Mouse (Mus musculus) hindbrain, embryonic 11.5 days (tissue): ENCODE data around the gene Ntn5. TPM values are rescaled to one million over a fixed set of nuclear protein-coding genes. Genes with fewer than 3 reads are reported as not detected.

Experiments used
- ATAC-seq: fragments of 200-750 bp; cut with Nextera tagmentation; 2 replicates; pipeline ENCODE4 v1.8.0; 2017; ENCODE audit warnings: mild to moderate bottlenecking, moderate TSS enrichment, moderate library complexity; ENCODE audit not compliant: low FRiP score
- DNase-seq: peaks from one replicate; pipeline ENCODE4 v3.0.0-alpha.2; 2015; ENCODE audit warnings: low spot score
- H3K27ac ChIP-seq: fragments of 300-500 bp; sonication (generic); 2 replicates; pipeline ENCODE4 v1.5.1; 2014; ENCODE audit warnings: mild to moderate bottlenecking, low read depth, low read length
- H3K27me3 ChIP-seq: fragments of 300-500 bp; sonication (generic); 2 replicates; pipeline ENCODE4 v1.6.1; 2014; ENCODE audit warnings: mild to moderate bottlenecking, low read length, moderate library complexity, mixed read lengths; ENCODE audit not compliant: control insufficient read depth, insufficient read depth
- H3K36me3 ChIP-seq: fragments of 300-500 bp; sonication (generic); 2 replicates; pipeline ENCODE4 v1.6.1; 2014; ENCODE audit warnings: mild to moderate bottlenecking, low read length, moderate library complexity, mixed read lengths; ENCODE audit not compliant: control insufficient read depth, insufficient read depth
- H3K4me1 ChIP-seq: fragments of 300-500 bp; sonication (generic); replicated peaks from 2 replicates; pipeline ENCODE4 v1.6.1; 2014; ENCODE audit warnings: low read length, mixed read lengths; ENCODE audit not compliant: control insufficient read depth, insufficient read depth
- H3K4me2 ChIP-seq: fragments of 300-500 bp; sonication (generic); replicated peaks from 2 replicates; pipeline ENCODE4 v1.6.1; 2014; ENCODE audit warnings: mild to moderate bottlenecking, low read depth, low read length
- H3K4me3 ChIP-seq: fragments of 300-500 bp; sonication (generic); 2 replicates; pipeline ENCODE4 v1.5.1; 2014; ENCODE audit warnings: low read depth, low read length
- H3K9ac ChIP-seq: fragments of 300-500 bp; sonication (generic); 2 replicates; pipeline ENCODE4 v1.6.1; 2014; ENCODE audit warnings: low read depth, low read length
- H3K9me3 ChIP-seq: fragments of 300-500 bp; sonication (generic); 2 replicates; pipeline ENCODE4 v1.6.1; 2016; ENCODE audit warnings: low read length; ENCODE audit not compliant: control insufficient read depth
- WGBS: fragments of 180-500 bp; shearing (Covaris S2); extraction: QIAGEN DNeasy Blood & Tissue Kit; methylation state at CpG from one replicate; pipeline ENCODE4 v1.1.7; 2014; 5-methylcytosine and 5-hydroxymethylcytosine counted together
- polyA plus RNA-seq: library from polyadenylated mRNA; unstranded; fragments of >200 nt; fragmentation: Nextera tagmentation; extraction: Ambion mirVana; gene quantifications from 2 replicates; pipeline ENCODE4 v1.2.1, GENCODE M21; 2014

Gene Ntn5
- polyA plus RNA-seq, 1 experiment from 2014 or later = 0.22 TPM

GRCm38 (mm10) chr7:45701072-45701471 lies 17.2 kb downstream of the Ntn5 start:
- Histone ChIP-seq H3K27me3 (peaks cover 20% of the 10 kb centered on the region), H3K9me3 (no peaks in the 10 kb centered on the region), H3K4me1 (peaks cover 18% of the 10 kb centered on the region), H3K4me2 (peak overlapping the region; percentile 58), H3K4me3 (peak overlapping the region; percentile 33), H3K27ac (no peak overlapping the region; the same call in 1 of the 2 replicates), H3K9ac (peak overlapping the region; percentile 46; the same call in 1 of the 2 replicates), H3K36me3 (no peaks in the 10 kb centered on the region)
- DNase-seq (no peak), ATAC-seq (no peak)
- 29% methylated on average over 11 of the region's 11 CpGs for WGBS

- Histone ChIP-seq H3K9me3 (no peaks in the 10 kb centered on the region), H3K4me1 (peaks cover 23% of the 10 kb centered on the region), H3K27ac (no peak overlapping the region), H3K27me3 (peaks cover 20% of the 10 kb centered on the region), H3K36me3 (no peaks in the 10 kb centered on the region), H3K4me3 (no peak overlapping the region), H3K4me2 (no peak overlapping the region; the same call in 1 of the 2 replicates), H3K9ac (no peak overlapping the region)
- WGBS = 83% methylated on average over 11 of the region's 11 CpGs
- ATAC-seq (no peak), DNase-seq (no peak)
Observed at GRCm38 (mm10) chr7:45701607-45702006, 17.8 kb downstream of the Ntn5 start.

DNA sequence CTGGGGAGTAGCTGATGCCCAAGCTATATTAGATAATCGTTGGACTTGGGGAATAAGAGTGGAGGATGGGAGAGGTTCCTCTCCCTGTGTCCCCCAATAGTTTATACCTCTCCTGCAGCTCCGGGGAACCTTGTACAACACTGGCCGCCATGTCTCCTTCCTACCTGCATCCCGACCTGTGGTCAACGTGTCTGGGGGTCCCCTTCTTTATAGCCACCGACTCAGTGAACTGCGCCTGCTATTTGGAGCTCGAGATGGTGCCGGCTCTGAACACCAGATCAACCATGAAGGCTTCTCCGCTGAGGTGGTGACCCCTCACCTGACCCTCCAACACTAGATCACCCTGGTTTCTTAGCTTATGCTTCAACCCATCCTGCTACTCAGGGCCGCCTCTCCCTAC lies 18.5 kb downstream of the Ntn5 start:
- Histone ChIP-seq H3K27me3 (peaks cover 20% of the 10 kb centered on the region), H3K36me3 (no peaks in the 10 kb centered on the region), H3K4me1 (peaks cover 24% of the 10 kb centered on the region), H3K27ac (no peak overlapping the region), H3K4me2 (no peak overlapping the region), H3K9ac (no peak overlapping the region), H3K9me3 (no peaks in the 10 kb centered on the region), H3K4me3 (no peak overlapping the region)
- DNase-seq (no peak), ATAC-seq (no peak)
- 90% methylated on average over 11 of the region's 11 CpGs for WGBS

GRCm38 (mm10) chr7:45702809-45703520 lies 19.1 kb downstream of the Ntn5 start:
- Histone ChIP-seq H3K4me2 (no peak overlapping the region), H3K4me3 (no peak overlapping the region), H3K9ac (no peak overlapping the region), H3K9me3 (no peaks in the 10 kb centered on the region), H3K27me3 (peaks cover 20% of the 10 kb centered on the region), H3K27ac (no peak overlapping the region), H3K36me3 (no peaks in the 10 kb centered on the region), H3K4me1 (peaks cover 30% of the 10 kb centered on the region)
- DNase-seq (no peak), ATAC-seq (no peak)
- 89% methylated on average over 17 of the region's 17 CpGs for WGBS

- Histone ChIP-seq H3K9ac (peak overlapping the region; percentile 50; the same call in 1 of the 2 replicates), H3K36me3 (no peaks in the 10 kb centered on the region), H3K27ac (peak overlapping the region; percentile 81), H3K9me3 (no peaks in the 10 kb centered on the region), H3K4me3 (peak overlapping the region; percentile 39), H3K27me3 (peaks cover 18% of the 10 kb centered on the region), H3K4me2 (peak overlapping the region; percentile 95), H3K4me1 (peaks cover 35% of the 10 kb centered on the region)
- ATAC-seq (no peak), DNase-seq (no peak)
- 45% methylated on average over 12 of the region's 12 CpGs for WGBS
Observed at GRCm38 (mm10) chr7:45703521-45704033, 19.8 kb downstream of the Ntn5 start.

GRCm38 (mm10) chr7:45704046-45704559 lies 20.3 kb downstream of the Ntn5 start:
- Histone ChIP-seq H3K4me2 (peak overlapping the region; percentile 95), H3K4me3 (peak overlapping the region; percentile 39), H3K4me1 (peaks cover 39% of the 10 kb centered on the region), H3K36me3 (no peaks in the 10 kb centered on the region), H3K27me3 (peaks cover 13% of the 10 kb centered on the region), H3K9ac (peak overlapping the region; percentile 50; the same call in 1 of the 2 replicates), H3K27ac (peak overlapping the region; percentile 81), H3K9me3 (no peaks in the 10 kb centered on the region)
- DNase-seq = peak; percentile 80
- 1% methylated on average over 13 of the region's 13 CpGs for WGBS
- ATAC-seq = peak; percentile 62

GRCm38 (mm10) chr7:45704730-45705442 lies 21.1 kb downstream of the Ntn5 start, which contains the start of gene Dbp:
Dbp (plus strand) TSS chr7:45705088.
- under 1% methylated on average over 35 of the region's 36 CpGs for WGBS
- H3K9ac ChIP-seq = peak within 1 kb of the TSS; percentile 50; the same call in 1 of the 2 replicates
- ATAC-seq (peak; percentile 83), DNase-seq (peak; percentile 98)
- H3K27me3 ChIP-seq = peaks cover 7% of the 10 kb centered on the region
- peak within 1 kb of the TSS; percentile 95 for H3K4me2 ChIP-seq
- H3K4me3 ChIP-seq = peak within 1 kb of the TSS; percentile 54
- H3K4me1 ChIP-seq = peaks cover 46% of the 10 kb centered on the region
- no peaks in the 10 kb centered on the region for H3K36me3 ChIP-seq
- H3K27ac ChIP-seq = peak within 1 kb of the TSS; percentile 81
- H3K9me3 ChIP-seq = no peaks in the 10 kb centered on the region

DNA sequence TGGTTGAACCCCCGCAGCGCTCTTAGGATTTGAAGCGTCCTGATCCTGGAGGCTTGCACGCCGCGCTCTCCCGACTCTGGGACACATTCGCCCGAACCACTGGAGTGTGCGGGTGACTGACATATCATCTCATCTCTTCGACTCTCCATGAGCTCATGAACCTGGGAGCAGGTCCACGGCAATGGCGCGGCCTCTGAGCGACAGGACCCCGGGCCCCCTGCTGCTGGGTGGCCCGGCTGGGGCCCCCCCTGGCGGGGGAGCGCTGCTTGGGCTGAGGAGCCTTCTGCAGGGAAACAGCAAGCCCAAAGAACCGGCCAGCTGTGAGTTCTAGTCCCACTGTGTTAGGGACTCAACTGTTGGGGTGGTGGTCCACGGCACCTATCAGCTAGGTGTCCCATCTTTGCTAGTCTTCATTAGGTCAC lies 21.6 kb downstream of the Ntn5 start:
- 0 out of 2 replicates have a peak, but pooled peaks have one; percentile 0 for ATAC-seq

More for the DNA sequence above, 21.6 kb downstream of the Ntn5 start:
- H3K27me3 ChIP-seq = peaks cover 2% of the 10 kb centered on the region
- H3K4me1 ChIP-seq = peaks cover 43% of the 10 kb centered on the region
- H3K4me2 ChIP-seq = peak overlapping the region; percentile 95
- H3K9ac ChIP-seq = peak overlapping the region; percentile 38; the same call in 1 of the 2 replicates
- WGBS = under 1% methylated on average over 21 of the region's 21 CpGs
- no peaks in the 10 kb centered on the region for H3K36me3 ChIP-seq
- peak overlapping the region; percentile 54 for H3K4me3 ChIP-seq
- H3K27ac ChIP-seq = peak overlapping the region; percentile 56; the same call in 1 of the 2 replicates
- no peaks in the 10 kb centered on the region for H3K9me3 ChIP-seq
- DNase-seq = no peak
